ENCODE assay signal across 9 mouse cellular contexts in genomic region chr2:156177079-156177478, GRCm38 (mm10). TPM values are rescaled to one million over a fixed set of nuclear protein-coding genes. Genes with fewer than 3 reads are reported as not detected.
DNase-seq lines count a peak whose midpoint lies in the region; ATAC-seq and TF ChIP-seq lines count a peak whose summit lies in the region.
"Had no signal": no experiment of that assay in that cellular context is flagged by ENCODE, and none has a peak within 500 bp of the region (broad histone marks: within the 10 kb centered on the region; RNA-seq: fewer than 3 reads in every experiment).

No protein-coding gene starts in this region.

- dilution Hi-C loops in CH12.LX (cut with MboI; ENCODE audit: extremely low pct_ligation_motif_present, extremely low pct_unique_long_range_greater_than_20kb, low sequenced_read_pairs) = no loop called here

- in situ Hi-C loops in CH12.LX (cut with MboI; ENCODE audit: low pct_ligation_motif_present, low pct_unique_long_range_greater_than_20kb, low sequenced_read_pairs) = no loop called here

- H3K27me3 ChIP-seq in erythroblast, embryonic 14.5 days (ENCODE audit: control insufficient read depth) = no peaks in the 10 kb centered on the region
- no peaks in the 10 kb centered on the region for H3K27me3 ChIP-seq in kidney, embryonic 16.5 days (ENCODE audit: insufficient read depth, low read length)
- no peaks in the 10 kb centered on the region for H3K27me3 ChIP-seq in CH12.LX (replicated peaks)
- H3K27me3 ChIP-seq in liver, embryonic 12.5 days (replicated peaks) = no peaks in the 10 kb centered on the region

- H3K36me3 ChIP-seq in erythroblast, embryonic 14.5 days (ENCODE audit: control insufficient read depth) = peaks cover 72% of the 10 kb centered on the region
- H3K36me3 ChIP-seq in kidney, embryonic 16.5 days (ENCODE audit: insufficient read depth, low read length) = peaks cover 22% of the 10 kb centered on the region
- peaks cover 25 to 63% of the 10 kb centered on the region in 2 experiments for H3K36me3 ChIP-seq in CH12.LX (replicated peaks in 1 of 2; ENCODE audit: control insufficient read depth in 1 of 2, insufficient read depth in 1 of 2, low read length in 1 of 2)
- H3K36me3 ChIP-seq in liver, embryonic 12.5 days = peaks cover 65% of the 10 kb centered on the region

- ATAC-seq in erythroblast, adult 5-6 weeks (replicated peaks; ENCODE audit: low FRiP score, poor library complexity, severe bottlenecking) = no peak
- ATAC-seq in kidney, embryonic 16.5 days (ENCODE audit: low FRiP score, low TSS enrichment) = no peak
- no peak for ATAC-seq in liver, embryonic 12.5 days

- no peak for TF ChIP-seq CTCF in CH12.LX (conservative IDR thresholded peaks at IDR 0.05 in 1 of 2, IDR thresholded peaks at IDR 0.05 in 1 of 2; ENCODE audit: low read depth in 2 of 2, low read length in 2 of 2)

- peaks cover 38% of the 10 kb centered on the region for H3K4me1 ChIP-seq in erythroblast, embryonic 14.5 days (ENCODE audit: control insufficient read depth)
- peaks cover 21% of the 10 kb centered on the region for H3K4me1 ChIP-seq in kidney, embryonic 16.5 days (ENCODE audit: insufficient read depth, low read length)
- peaks cover 0 to 44% of the 10 kb centered on the region in 2 experiments; a peak in 2 of 4 replicates for H3K4me1 ChIP-seq in CH12.LX (ENCODE audit: control insufficient read depth in 1 of 2, insufficient read depth in 2 of 2)
- H3K4me1 ChIP-seq in liver, embryonic 12.5 days = peaks cover 39% of the 10 kb centered on the region

- H3K27ac ChIP-seq in kidney, embryonic 16.5 days (ENCODE audit: low read length) = no peak overlapping the region
- no peak overlapping the region for H3K27ac ChIP-seq in CH12.LX (ENCODE audit: insufficient read depth, low read depth)
- no peak overlapping the region for H3K27ac ChIP-seq in liver, embryonic 12.5 days

- H3K9me3 ChIP-seq in erythroblast, embryonic 14.5 days (ENCODE audit: control insufficient read depth, low read length) = no peaks in the 10 kb centered on the region
- no peaks in the 10 kb centered on the region for H3K9me3 ChIP-seq in kidney, embryonic 16.5 days (ENCODE audit: low read length)
- H3K9me3 ChIP-seq in CH12.LX (replicated peaks; ENCODE audit: low read length) = no peaks in the 10 kb centered on the region
- H3K9me3 ChIP-seq in liver, embryonic 12.5 days (replicated peaks) = no peaks in the 10 kb centered on the region

- H3K4me3 ChIP-seq in erythroblast, embryonic 14.5 days (replicated peaks) = peak overlapping the region; percentile 14
- peak overlapping the region; percentile 19; the same call in 1 of the 2 replicates for H3K4me3 ChIP-seq in kidney, embryonic 16.5 days (ENCODE audit: low read length)
- peak overlapping the region; percentile 59 to 94 (median 61) for H3K4me3 ChIP-seq in CH12.LX (replicated peaks in 1 of 3; ENCODE audit: low read depth in 2 of 3, low read length in 2 of 3, poor library complexity in 1 of 3)
- peak overlapping the region; percentile 7 for H3K4me3 ChIP-seq in liver, embryonic 12.5 days

- TF ChIP-seq POLR2A in CH12.LX (IDR thresholded peaks at IDR 0.05; ENCODE audit: low read depth, low read length) = no peak

- TF ChIP-seq EP300 in CH12.LX (IDR thresholded peaks at IDR 0.05; ENCODE audit: low read length) = no peak

- peaks cover 50% of the 10 kb centered on the region for H3K79me2 ChIP-seq in CH12.LX (replicated peaks; ENCODE audit: control insufficient read depth, extremely low read depth, insufficient read depth, poor library complexity, severe bottlenecking)

- WGBS in kidney, embryonic 16.5 days = 75% methylated on average over 6 of the region's 6 CpGs
- WGBS in liver, embryonic 12.5 days (ENCODE audit: insufficient replicate concordance) = 74% methylated on average over 6 of the region's 6 CpGs

- TF ChIP-seq RAD21 in CH12.LX (IDR thresholded peaks at IDR 0.05; ENCODE audit: low read depth, low read length) = no peak

- H3K9ac ChIP-seq in kidney, embryonic 16.5 days (replicated peaks; ENCODE audit: low read length) = no peak overlapping the region
- H3K9ac ChIP-seq in CH12.LX (ENCODE audit: insufficient read depth, low read depth) = peak overlapping the region; percentile 84
- 0 out of 2 replicates have a peak overlapping the region, but pooled peaks have one; percentile 12 for H3K9ac ChIP-seq in liver, embryonic 12.5 days

- no peak for DNase-seq in kidney, postnatal 10 days
- DNase-seq in CH12.LX (ENCODE audit: extremely low read depth) = no peak
- no peak for DNase-seq in thymus, postnatal 0 days (ENCODE audit: low spot score)
- DNase-seq in adrenal gland, adult 2 months = no peak
- DNase-seq: kidney, adult 18-20 months had no signal

- peak overlapping the region; percentile 17; the same call in 1 of the 2 replicates for H3K4me2 ChIP-seq in kidney, embryonic 16.5 days (replicated peaks; ENCODE audit: low read depth, low read length)
- H3K4me2 ChIP-seq in CH12.LX (ENCODE audit: insufficient read depth, low read depth, poor library complexity, severe bottlenecking) = peak overlapping the region; percentile 99
- peak overlapping the region; percentile 42 for H3K4me2 ChIP-seq in liver, embryonic 12.5 days

RNA-seq across cellular contexts. Expression of gene Rbm39, which starts 3.0 kb away (rescaled TPM):
- 37.5 TPM in 2 replicates for polyA plus RNA-seq in erythroblast, embryonic 14.5 days (2012)
- total RNA-seq in erythroblast, adult 5-6 weeks (2015; ENCODE audit: low replicate concordance) = 528 and 548 TPM in 2 replicates
- total RNA-seq in erythroblast, adult 5-6 weeks (2017; ENCODE audit: low replicate concordance) = 550 and 778 TPM in 2 replicates
- 569 and 661 TPM in 2 replicates for polyA plus RNA-seq in kidney, embryonic 16.5 days (2015; fragmentation: Nextera tagmentation; extraction: Ambion mirVana)
- total RNA-seq in CH12.LX (2012; rRNA removed) = 212 and 232 TPM in 2 replicates
- total RNA-seq in CH12.LX (2014; rRNA removed) = 417 and 491 TPM in 2 replicates
- polyA plus RNA-seq in CH12.LX (2012; ENCODE audit: insufficient read length, low read depth) = 376 and 400 TPM in 2 replicates
- polyA plus RNA-seq in liver, embryonic 12.5 days (2016; fragmentation: Nextera tagmentation; extraction: Ambion mirVana) = 328 and 329 TPM in 2 replicates
- 783 and 898 TPM in 2 replicates for polyA plus RNA-seq in thymus, postnatal 0 days (2015; fragmentation: Nextera tagmentation; extraction: Ambion mirVana)
- 100 to 1,000 TPM; 269 to 386 TPM for total RNA-seq in adrenal gland, adult 2 months (2021)
- polyA plus RNA-seq in adrenal gland, adult 2 months (2012; rRNA removed) = 89.7 and 94.8 TPM in 2 replicates

RNA-seq across cellular contexts. Expression of gene Phf20, which starts 19.2 kb away (rescaled TPM):
- 1.2 and 1.5 TPM in 2 replicates for polyA plus RNA-seq in erythroblast, embryonic 14.5 days (2012)
- total RNA-seq in erythroblast, adult 5-6 weeks (2015; ENCODE audit: low replicate concordance) = 12.7 and 13.6 TPM in 2 replicates
- 7.1 and 15.3 TPM in 2 replicates for total RNA-seq in erythroblast, adult 5-6 weeks (2017; ENCODE audit: low replicate concordance)
- polyA plus RNA-seq in kidney, embryonic 16.5 days (2015; fragmentation: Nextera tagmentation; extraction: Ambion mirVana) = 68.2 and 82.5 TPM in 2 replicates
- total RNA-seq in CH12.LX (2012; rRNA removed) (15.2 and 17.6 TPM in 2 replicates), CH12.LX (2014; rRNA removed) (11.7 and 14.4 TPM in 2 replicates)
- polyA plus RNA-seq in CH12.LX (2012; ENCODE audit: insufficient read length, low read depth) = 13.3 and 18.4 TPM in 2 replicates
- polyA plus RNA-seq in liver, embryonic 12.5 days (2016; fragmentation: Nextera tagmentation; extraction: Ambion mirVana) = 22.1 and 26.2 TPM in 2 replicates
- 56.7 and 62.7 TPM in 2 replicates for polyA plus RNA-seq in thymus, postnatal 0 days (2015; fragmentation: Nextera tagmentation; extraction: Ambion mirVana)
- 10 to 100 TPM; 37.8 to 44.5 TPM for total RNA-seq in adrenal gland, adult 2 months (2021)
- polyA plus RNA-seq in adrenal gland, adult 2 months (2012; rRNA removed) = 18.1 and 18.8 TPM in 2 replicates

RNA-seq across cellular contexts. Expression of gene Nfs1, which starts 33.1 kb away (rescaled TPM):
- 3.2 and 3.4 TPM in 2 replicates for polyA plus RNA-seq in erythroblast, embryonic 14.5 days (2012)
- 6.3 and 17.8 TPM in 2 replicates for total RNA-seq in erythroblast, adult 5-6 weeks (2015; ENCODE audit: low replicate concordance)
- total RNA-seq in erythroblast, adult 5-6 weeks (2017; ENCODE audit: low replicate concordance) = 12.8 and 13.7 TPM in 2 replicates
- polyA plus RNA-seq in kidney, embryonic 16.5 days (2015; fragmentation: Nextera tagmentation; extraction: Ambion mirVana) = 56.1 and 60.1 TPM in 2 replicates
- total RNA-seq in CH12.LX (2012; rRNA removed) (58.6 and 60.6 TPM in 2 replicates), CH12.LX (2014; rRNA removed) (68.8 and 72.1 TPM in 2 replicates)
- polyA plus RNA-seq in CH12.LX (2012; ENCODE audit: insufficient read length, low read depth) = 49.2 and 51.3 TPM in 2 replicates
- 70.7 and 72.0 TPM in 2 replicates for polyA plus RNA-seq in liver, embryonic 12.5 days (2016; fragmentation: Nextera tagmentation; extraction: Ambion mirVana)
- polyA plus RNA-seq in thymus, postnatal 0 days (2015; fragmentation: Nextera tagmentation; extraction: Ambion mirVana) = 51.4 and 51.5 TPM in 2 replicates
- 10 to 100 TPM; 76.7 to 90.3 TPM for total RNA-seq in adrenal gland, adult 2 months (2021)
- 123 and 134 TPM in 2 replicates for polyA plus RNA-seq in adrenal gland, adult 2 months (2012; rRNA removed)

RNA-seq across cellular contexts. Expression of gene Romo1, which starts 33.2 kb away (rescaled TPM):
- 41.6 and 50.1 TPM in 2 replicates for polyA plus RNA-seq in erythroblast, embryonic 14.5 days (2012)
- 25.4 and 29.3 TPM in 2 replicates for total RNA-seq in erythroblast, adult 5-6 weeks (2015; ENCODE audit: low replicate concordance)
- total RNA-seq in erythroblast, adult 5-6 weeks (2017; ENCODE audit: low replicate concordance) = 12.7 TPM in 1 of 2 replicates, not detected in the other
- 361 and 371 TPM in 2 replicates for polyA plus RNA-seq in kidney, embryonic 16.5 days (2015; fragmentation: Nextera tagmentation; extraction: Ambion mirVana)
- total RNA-seq in CH12.LX (2012; rRNA removed) (292 and 319 TPM in 2 replicates), CH12.LX (2014; rRNA removed) (110 and 130 TPM in 2 replicates)
- 255 and 303 TPM in 2 replicates for polyA plus RNA-seq in CH12.LX (2012; ENCODE audit: insufficient read length, low read depth)
- polyA plus RNA-seq in liver, embryonic 12.5 days (2016; fragmentation: Nextera tagmentation; extraction: Ambion mirVana) = 302 and 311 TPM in 2 replicates
- polyA plus RNA-seq in thymus, postnatal 0 days (2015; fragmentation: Nextera tagmentation; extraction: Ambion mirVana) = 490 and 536 TPM in 2 replicates
- 100 to 1,000 TPM; 233 to 376 TPM for total RNA-seq in adrenal gland, adult 2 months (2021)
- polyA plus RNA-seq in adrenal gland, adult 2 months (2012; rRNA removed) = 407 and 417 TPM in 2 replicates

RNA-seq across cellular contexts. Expression of gene Gm28036, which starts 50.2 kb away (rescaled TPM):
- polyA plus RNA-seq in erythroblast, embryonic 14.5 days (2012) = 0.01 TPM in 1 of 2 replicates, not detected in the other
- total RNA-seq in erythroblast, adult 5-6 weeks (2015; ENCODE audit: low replicate concordance) = 0.42 and 15.8 TPM in 2 replicates
- total RNA-seq in erythroblast, adult 5-6 weeks (2017; ENCODE audit: low replicate concordance) = 5.3 and 14.0 TPM in 2 replicates
- polyA plus RNA-seq in kidney, embryonic 16.5 days (2015; fragmentation: Nextera tagmentation; extraction: Ambion mirVana) = 22.0 and 26.5 TPM in 2 replicates
- 14.7 and 18.8 TPM in 2 replicates for total RNA-seq in CH12.LX (2012; rRNA removed)
- total RNA-seq in CH12.LX (2014; rRNA removed) = 10.5 and 17.0 TPM in 2 replicates
- 15.3 and 18.4 TPM in 2 replicates for polyA plus RNA-seq in CH12.LX (2012; ENCODE audit: insufficient read length, low read depth)
- polyA plus RNA-seq in liver, embryonic 12.5 days (2016; fragmentation: Nextera tagmentation; extraction: Ambion mirVana) = 11.1 and 11.6 TPM in 2 replicates
- polyA plus RNA-seq in thymus, postnatal 0 days (2015; fragmentation: Nextera tagmentation; extraction: Ambion mirVana) = 13.8 and 14.9 TPM in 2 replicates
- total RNA-seq in adrenal gland, adult 2 months (2021) = 10 to 100 TPM; 14.6 to 21.1 TPM
- polyA plus RNA-seq in adrenal gland, adult 2 months (2012; rRNA removed) = 2.3 and 3.4 TPM in 2 replicates

Comparison
In these comparisons a context has a peak if more than half of its experiments do, and no peak if none do; other contexts are left out.
1. H3K4me3 ChIP-seq: peak in every context shown above with its lines; median percentile 61 in CH12.LX; 19 in kidney, embryonic 16.5 days; 14 in erythroblast, embryonic 14.5 days; 7 in liver, embryonic 12.5 days.
2. H3K4me2 ChIP-seq: peak in every context shown above with its lines; median percentile 99 in CH12.LX; 42 in liver, embryonic 12.5 days; 17 in kidney, embryonic 16.5 days.
3. RNA of gene Nfs1, which starts 33.1 kb away (polyA plus RNA-seq): 123 to 134 TPM in adrenal gland, adult 2 months, 70.7 to 72.0 TPM in liver, embryonic 12.5 days, 56.1 to 60.1 TPM in kidney, embryonic 16.5 days, 51.4 to 51.5 TPM in thymus, postnatal 0 days and 49.2 to 51.3 TPM in CH12.LX; 3.2 to 3.4 TPM in erythroblast, embryonic 14.5 days; every median in the first group is over 10 times any median in the second.